Mouse (Mus musculus) lung, postnatal 10 days (tissue): ENCODE data around the gene Ski.
"Not testable (repeated sequence)": the region's sequence is repeated elsewhere in the genome, so short reads cannot be mapped to it uniquely, and the experiment has no call there.

ENCODE experiments used
- DNase-seq: peaks from one replicate; pipeline ENCODE4 v3.0.0; 2021

Gene Ski

GRCm38 (mm10) chr4:155222552-155222840 lies at the start of gene Ski:
Ski (minus strand) TSS chr4:155222592.
- no peak for DNase-seq

GRCm38 (mm10) chr4:155268382-155268781 lies 46.0 kb upstream of the Ski start:
- DNase-seq, result peak; percentile 85

GRCm38 (mm10) chr4:155267639-155268175 lies 45.3 kb upstream of the Ski start:
- DNase-seq, result peak; percentile 66

- DNase-seq, result peak; percentile 31
Observed at GRCm38 (mm10) chr4:155267047-155267543, 44.7 kb upstream of the Ski start.

- DNase-seq, result no peak
Observed at GRCm38 (mm10) chr4:155264521-155265321, 42.3 kb upstream of the Ski start.

- no peak for DNase-seq
Observed at GRCm38 (mm10) chr4:155252253-155252652, 29.9 kb upstream of the Ski start.

- no peak for DNase-seq
Observed at GRCm38 (mm10) chr4:155251147-155251546, 28.8 kb upstream of the Ski start.

GRCm38 (mm10) chr4:155250361-155251117 lies 28.1 kb upstream of the Ski start:
- DNase-seq, result peak; percentile 39

- DNase-seq, result peak; percentile 95
Observed at GRCm38 (mm10) chr4:155249648-155250351, 27.4 kb upstream of the Ski start, which contains the start of gene Faap20. Faap20 (plus strand) TSS chr4:155249802.

- peak; percentile 98 for DNase-seq
Observed at GRCm38 (mm10) chr4:155249257-155249647, 26.9 kb upstream of the Ski start.

GRCm38 (mm10) chr4:155248054-155248453 lies 25.7 kb upstream of the Ski start:
- not testable (repeated sequence) for DNase-seq

GRCm38 (mm10) chr4:155246691-155247105 lies 24.3 kb upstream of the Ski start:
- DNase-seq, result peak; percentile 46

GRCm38 (mm10) chr4:155245770-155246492 lies 23.5 kb upstream of the Ski start:
- DNase-seq, result no peak

GRCm38 (mm10) chr4:155243233-155243632 lies 20.8 kb upstream of the Ski start:
- DNase-seq, result no peak

GRCm38 (mm10) chr4:155242292-155242691 lies 19.9 kb upstream of the Ski start:
- no peak for DNase-seq

GRCm38 (mm10) chr4:155241789-155242188 lies 19.4 kb upstream of the Ski start:
- no peak for DNase-seq

GRCm38 (mm10) chr4:155239494-155239893 lies 17.1 kb upstream of the Ski start:
- no peak for DNase-seq

GRCm38 (mm10) chr4:155238276-155238675 lies 15.9 kb upstream of the Ski start:
- peak; percentile 83 for DNase-seq

- DNase-seq, result peak; percentile 72
Observed at GRCm38 (mm10) chr4:155236737-155237385, 14.5 kb upstream of the Ski start.

- DNase-seq, result peak; percentile 97
Observed at GRCm38 (mm10) chr4:155235311-155236119, 13.1 kb upstream of the Ski start.
